Mouse (Mus musculus) gastrocnemius, postnatal 10 days (tissue): ENCODE data around the gene Lhx6. TPM values are rescaled to one million over a fixed set of nuclear protein-coding genes. Genes with fewer than 3 reads are reported as not detected.
"Not testable (repeated sequence)": the region's sequence is repeated elsewhere in the genome, so short reads cannot be mapped to it uniquely, and the experiment has no call there.

Source experiments
- DNase-seq: peaks from one replicate; pipeline ENCODE4 v3.0.0; 2021; ENCODE audit warnings: mixed read lengths
- long read RNA-seq, 2 experiments: library from polyadenylated mRNA; stranded (forward); transcript quantifications; one replicate each; pipeline ENCODE4 v2.0.0; 2021
- total RNA-seq, 2 experiments: library from RNA; stranded (reverse); gene quantifications; 2 replicates each; pipeline ENCODE4 v1.2.3; 2021

Gene Lhx6
- 1 to 10 TPM; 3.3 to 6.2 TPM for total RNA-seq
- long read RNA-seq, experiment 1, partial matches to known transcripts: 1 of 5 reads
- long read RNA-seq, experiment 1, other reads (novel, unspliced or antisense): 0 of 5 reads
- long read RNA-seq, experiment 2, transcript Lhx6-205 (9 exons, 3,378 nt): major isoform, 6 of 9 reads
- long read RNA-seq, experiment 2, partial matches to known transcripts: 1 of 9 reads
- long read RNA-seq, experiment 2, other reads (novel, unspliced or antisense): 0 of 9 reads

DNA sequence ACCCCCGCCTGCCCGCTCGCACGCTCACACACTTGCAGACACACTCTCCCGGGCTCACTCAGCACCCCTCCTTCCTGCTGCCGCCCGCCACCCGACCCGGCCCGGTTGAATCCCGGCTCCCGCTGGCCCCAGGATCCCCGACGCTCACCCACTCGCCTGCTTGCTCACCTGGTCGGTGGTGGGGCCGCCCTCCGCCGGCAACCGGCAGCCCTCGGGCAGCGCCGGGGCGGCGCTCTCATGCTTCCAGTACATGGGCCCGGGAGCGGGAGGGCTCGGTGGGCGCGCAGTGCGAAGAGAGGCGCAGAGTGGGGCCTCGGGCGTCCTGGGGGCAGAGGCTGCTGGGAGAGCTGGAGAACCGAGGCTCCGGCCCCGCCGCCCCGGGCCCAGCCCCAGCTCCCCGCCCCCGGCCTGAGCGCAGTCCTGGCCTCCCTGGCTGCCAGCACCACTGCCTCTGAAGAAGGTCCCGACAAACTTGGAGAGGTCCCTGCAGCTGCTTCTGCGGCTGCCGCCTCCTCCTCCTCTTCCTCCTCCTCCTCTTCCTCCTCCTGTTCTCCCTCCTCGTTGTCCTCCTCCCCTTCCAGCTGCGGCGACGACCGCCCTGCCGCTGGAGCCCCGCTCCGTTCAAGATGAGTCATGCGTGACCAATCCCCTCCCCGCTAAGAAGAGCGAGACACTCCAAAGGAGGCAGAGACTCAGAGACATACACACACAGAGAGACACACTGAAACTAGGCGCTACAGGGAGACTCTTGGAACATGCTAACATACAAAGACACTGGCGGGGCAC is at the start of gene Lhx6:
Gene Lhx6, minus strand, starts transcription at position 453 of the 786 bp plus-strand sequence.
- DNase-seq: peak; percentile 32

DNA sequence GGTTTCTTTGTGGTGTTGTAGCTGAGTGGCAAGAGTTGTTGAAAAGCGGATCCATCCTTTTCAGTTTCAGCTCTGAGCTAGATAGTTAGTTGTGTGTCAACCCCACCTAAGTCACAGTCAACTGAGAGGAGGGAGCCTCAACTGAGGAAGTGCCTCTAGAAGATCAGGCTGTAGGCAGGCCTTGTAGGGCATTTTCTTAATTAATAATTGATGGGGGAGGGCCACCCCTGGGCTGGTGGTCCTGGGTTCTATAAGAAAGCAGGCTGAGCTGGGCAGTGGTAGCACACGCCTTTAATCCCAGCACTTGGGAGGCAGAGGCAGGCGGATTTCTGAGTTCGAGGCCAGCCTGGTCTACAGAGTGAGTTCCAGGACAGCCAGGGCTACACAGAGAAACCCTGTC is 47.2 kb upstream of the Lhx6 start:
- DNase-seq: not testable (repeated sequence)

- DNase-seq: no peak
Measured at GRCm38 (mm10) chr2:36148876-36149365, 43.7 kb upstream of the Lhx6 start.

GRCm38 (mm10) chr2:36139096-36139495 is 33.9 kb upstream of the Lhx6 start:
- DNase-seq: no peak

GRCm38 (mm10) chr2:36136300-36136941 is 31.2 kb upstream of the Lhx6 start, which contains the start of the genes Mrrf and Rbm18:
Gene Mrrf, plus strand, starts transcription at chr2:36136389.
Gene Rbm18, minus strand, starts transcription at chr2:36136773.
- DNase-seq: peak; percentile 93

- no peak for DNase-seq
Measured at GRCm38 (mm10) chr2:36135887-36136286, 30.7 kb upstream of the Lhx6 start.

GRCm38 (mm10) chr2:36129051-36129450 is 23.8 kb upstream of the Lhx6 start:
- DNase-seq: no peak

DNA sequence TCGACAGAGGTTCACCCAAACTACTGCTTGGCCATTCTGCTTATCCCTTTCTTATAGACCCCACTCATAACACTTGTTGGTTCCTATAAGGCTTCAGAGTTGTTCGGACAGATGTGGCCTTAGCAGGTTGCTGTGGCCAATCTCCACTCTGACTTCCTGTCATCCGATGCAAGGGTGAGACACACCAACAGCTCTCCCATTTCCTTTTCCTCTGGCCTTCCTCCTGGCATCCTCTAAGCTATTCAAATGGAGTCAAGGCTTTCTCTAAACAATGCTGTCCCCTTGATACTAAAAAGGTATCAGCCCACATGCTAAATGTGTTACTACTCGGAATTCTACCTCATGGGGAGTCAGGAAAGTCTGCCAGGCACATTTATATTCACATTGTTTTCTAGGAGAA is 22.8 kb upstream of the Lhx6 start:
- DNase-seq: no peak

- no peak for DNase-seq
Measured at GRCm38 (mm10) chr2:36126795-36127429, 21.7 kb upstream of the Lhx6 start.

DNA sequence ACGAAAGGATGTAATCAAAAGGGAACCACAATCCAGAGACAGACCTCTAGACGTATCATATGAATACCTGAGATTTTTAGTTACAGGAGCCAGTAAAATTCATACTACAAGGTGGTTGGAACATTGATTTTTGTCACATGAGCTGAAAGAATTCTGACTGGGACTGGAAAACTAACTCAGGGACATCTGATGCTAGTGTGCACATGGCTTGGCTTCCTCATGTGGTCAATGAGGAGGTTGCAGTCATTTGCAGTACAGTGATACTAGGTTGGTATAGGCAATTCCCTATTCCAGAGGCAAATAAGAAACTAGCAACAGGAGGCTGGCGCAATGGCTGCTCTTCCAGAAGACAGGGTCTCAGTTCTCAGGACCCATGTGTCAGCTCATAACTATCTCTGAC is 7.4 kb upstream of the Lhx6 start:
- no peak for DNase-seq

- DNase-seq: no peak
Measured at GRCm38 (mm10) chr2:36108615-36109014, 3.4 kb upstream of the Lhx6 start.

- no peak for DNase-seq
Measured at GRCm38 (mm10) chr2:36104436-36104955, 712 bp downstream of the Lhx6 start.

- peak; percentile 20 for DNase-seq
Measured at GRCm38 (mm10) chr2:36103555-36104367, 1.4 kb downstream of the Lhx6 start.

DNA sequence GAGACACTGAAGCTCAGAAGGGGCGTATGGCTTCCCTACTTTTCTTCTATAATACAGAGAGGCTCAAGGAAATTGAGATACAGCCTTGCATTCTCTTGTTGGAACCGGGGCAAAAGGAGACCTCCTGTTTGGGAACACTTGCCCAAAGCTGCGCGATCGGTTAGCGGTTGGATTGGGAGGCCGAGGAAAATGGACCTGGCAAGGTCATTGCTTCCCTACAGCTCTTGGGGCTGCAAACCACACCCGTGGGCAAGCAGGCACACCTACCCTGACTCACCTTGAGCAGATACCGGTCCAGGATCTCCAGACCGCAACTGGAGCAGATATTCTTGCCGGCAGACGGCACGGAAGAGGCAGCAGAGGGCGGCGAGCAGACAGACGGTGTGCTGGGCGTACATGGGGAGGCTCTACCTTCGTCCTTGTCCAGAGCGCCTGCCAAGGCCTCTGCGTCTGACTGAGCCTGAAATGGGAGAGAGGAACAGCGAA is 2.1 kb downstream of the Lhx6 start:
- DNase-seq: no peak

- DNase-seq: peak; percentile 29
Measured at GRCm38 (mm10) chr2:36102559-36102946, 2.7 kb downstream of the Lhx6 start.

DNA sequence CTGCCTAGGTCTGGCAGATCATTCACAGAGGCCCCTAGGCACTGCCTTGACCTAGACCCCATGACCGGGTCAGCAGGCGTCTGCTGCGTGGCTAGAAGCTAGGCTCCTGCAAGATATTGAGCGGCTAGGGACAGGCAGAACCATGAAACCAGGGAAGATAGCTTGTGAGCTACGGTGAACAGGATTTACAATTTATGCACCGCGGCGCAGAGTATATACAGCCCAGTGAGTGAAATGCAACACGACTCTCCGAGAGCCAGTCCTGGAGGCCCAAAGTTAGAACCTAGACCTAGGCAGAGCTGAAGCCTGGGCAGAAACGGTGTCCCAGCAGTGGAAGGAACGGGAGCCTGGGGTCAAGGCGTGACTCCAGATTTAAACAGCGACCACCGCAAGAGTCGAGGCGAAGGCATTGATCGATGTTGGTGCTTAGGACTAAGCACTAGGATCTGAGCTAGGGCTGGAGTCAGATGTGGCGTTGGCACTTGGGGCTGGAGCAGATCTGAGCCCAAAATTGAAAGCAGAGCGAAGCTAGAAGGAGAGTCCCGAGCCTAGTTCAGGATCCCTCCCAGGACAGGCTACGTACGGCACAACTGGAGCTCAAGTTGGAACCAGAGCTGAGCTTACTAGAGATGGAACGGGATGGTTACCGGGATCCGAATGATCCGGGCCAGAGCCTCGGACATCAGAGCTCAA is 3.2 kb downstream of the Lhx6 start:
- DNase-seq: no peak

DNA sequence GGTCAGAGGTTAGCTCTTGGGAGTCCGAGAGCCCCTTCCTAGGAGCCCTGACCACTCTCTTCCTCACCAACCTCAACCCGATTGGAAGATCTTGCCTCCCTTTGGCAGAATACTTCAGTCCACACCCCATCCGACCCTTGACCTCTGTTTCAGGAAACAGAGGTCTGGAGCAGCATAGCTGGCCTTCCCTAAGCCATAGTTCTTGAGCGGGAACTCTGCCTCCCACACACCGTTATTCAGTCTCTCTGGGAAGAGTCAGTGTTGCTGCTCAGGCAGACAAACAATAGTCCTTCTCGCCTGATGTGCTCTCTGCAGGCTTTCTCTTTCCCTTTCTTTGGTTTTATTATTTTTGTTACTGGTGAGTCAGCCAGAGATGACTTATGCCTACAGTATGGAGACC is 5.5 kb downstream of the Lhx6 start:
- DNase-seq: no peak

DNA sequence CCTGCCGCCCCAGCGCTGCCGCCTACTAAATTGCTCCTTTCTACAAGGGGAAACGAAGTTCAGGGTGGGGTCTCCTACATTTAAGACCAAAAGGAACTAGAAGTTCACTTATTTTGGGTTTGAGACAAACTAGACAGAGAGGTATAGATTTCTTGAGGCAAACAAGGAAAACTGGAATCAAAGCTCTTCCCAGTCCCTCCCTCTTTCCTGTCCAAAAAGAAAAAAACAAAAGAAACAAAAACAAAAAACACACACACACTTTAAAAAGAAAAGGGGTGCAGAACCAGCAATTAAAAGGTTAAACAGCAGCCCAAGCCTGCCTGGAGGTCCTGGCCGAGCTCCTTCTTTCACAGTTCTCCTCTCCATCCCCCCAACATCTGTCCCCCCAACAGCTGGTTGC is 7.2 kb downstream of the Lhx6 start:
- no peak for DNase-seq

DNA sequence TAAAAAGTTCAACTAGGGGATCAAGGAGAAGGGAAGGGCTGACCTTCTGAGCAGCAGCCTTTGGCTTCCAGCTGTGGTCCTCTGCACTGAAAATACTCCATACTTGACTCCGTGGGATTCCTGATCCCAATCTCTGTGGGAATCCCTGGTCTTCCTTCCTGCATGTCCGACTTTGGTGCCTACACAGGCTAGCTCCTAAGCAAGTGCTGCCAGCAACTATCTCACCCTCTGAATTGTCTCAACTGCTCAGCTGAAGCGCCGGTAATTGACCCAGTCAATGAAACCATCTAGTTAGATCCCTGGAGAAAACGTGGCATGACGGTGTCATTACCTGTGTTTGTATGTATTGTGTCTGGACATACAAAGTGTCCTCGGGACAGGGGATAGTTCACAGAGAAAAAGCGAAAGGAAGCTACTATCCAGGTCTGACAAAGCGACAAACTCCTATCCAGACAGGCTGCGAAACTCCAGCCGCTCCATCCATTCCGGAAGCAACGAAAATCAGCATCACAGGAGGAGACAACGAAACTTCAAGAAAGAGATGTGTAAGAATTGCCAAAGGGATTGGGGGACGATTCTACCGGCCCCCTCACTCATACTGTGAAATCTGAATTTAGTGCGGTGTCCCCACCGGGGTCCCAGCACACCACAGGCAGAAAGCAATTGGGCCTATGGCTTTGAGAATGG is 7.9 kb downstream of the Lhx6 start:
- DNase-seq: no peak

GRCm38 (mm10) chr2:36093914-36094475 is 11.2 kb downstream of the Lhx6 start:
- DNase-seq: no peak
